In genomic region chr17:87468616-87469015, GRCm38 (mm10) we compare ENCODE assay signal across 28 mouse cellular contexts. TPM values are rescaled to one million over a fixed set of nuclear protein-coding genes. Genes with fewer than 3 reads are reported as not detected.
DNase-seq lines count a peak whose midpoint lies in the region; ATAC-seq and TF ChIP-seq lines count a peak whose summit lies in the region.
"Had no signal": no experiment of that assay in that cellular context is flagged by ENCODE, and none has a peak within 500 bp of the region (broad histone marks: within the 10 kb centered on the region; RNA-seq: fewer than 3 reads in every experiment).

No protein-coding gene starts in this region.

- peaks cover 9% of the 10 kb centered on the region for H3K4me1 ChIP-seq in forebrain, postnatal 0 days (ENCODE audit: insufficient read depth)
- H3K4me1 ChIP-seq in forebrain, embryonic 10.5 days, result peaks cover 10% of the 10 kb centered on the region
- peaks cover 4% of the 10 kb centered on the region; the same call in 1 of the 2 replicates for H3K4me1 ChIP-seq in midbrain, embryonic 11.5 days (ENCODE audit: control insufficient read depth, insufficient read depth, low read length)
- peaks cover 7% of the 10 kb centered on the region for H3K4me1 ChIP-seq in midbrain, embryonic 13.5 days (replicated peaks)

- H3K9me3 ChIP-seq in forebrain, postnatal 0 days (ENCODE audit: low read length), result no peaks in the 10 kb centered on the region
- no peaks in the 10 kb centered on the region for H3K9me3 ChIP-seq in forebrain, embryonic 10.5 days
- no peaks in the 10 kb centered on the region for H3K9me3 ChIP-seq in midbrain, embryonic 11.5 days (ENCODE audit: control insufficient read depth, low read length)
- H3K9me3 ChIP-seq in midbrain, embryonic 13.5 days, result no peaks in the 10 kb centered on the region
- H3K9me3 ChIP-seq: forebrain, embryonic 12.5 days; heart, embryonic 15.5 days; hindbrain, embryonic 15.5 days had no signal

- ATAC-seq in forebrain, postnatal 0 days, result no peak
- ATAC-seq in midbrain, embryonic 11.5 days (ENCODE audit: low FRiP score), result no peak
- no peak for ATAC-seq in midbrain, embryonic 13.5 days
- ATAC-seq: activated CD4-positive, CD25-positive, alpha-beta regulatory T cell, adult 4 months; forebrain, embryonic 16.5 days; Patski had no signal

- H3K27ac ChIP-seq in forebrain, postnatal 0 days (ENCODE audit: low read depth, low read length), result no peak overlapping the region
- no peak overlapping the region for H3K27ac ChIP-seq in forebrain, embryonic 10.5 days
- H3K27ac ChIP-seq in midbrain, embryonic 11.5 days (ENCODE audit: low read depth, low read length), result no peak overlapping the region
- H3K27ac ChIP-seq in midbrain, embryonic 13.5 days, result no peak overlapping the region
- H3K27ac ChIP-seq: forebrain, embryonic 12.5 days; heart, embryonic 15.5 days; hindbrain, embryonic 15.5 days had no signal

- peak; percentile 12 for DNase-seq in forebrain, postnatal 0 days
- no peak for DNase-seq in forebrain, embryonic 10.5 days (ENCODE audit: extremely low spot score, low spot score)
- peak; percentile 38 for DNase-seq in layer of hippocampus, adult 9-11 months
- no peak for DNase-seq in layer of hippocampus, adult 8-10 months (ENCODE audit: low spot score in 2 of 2)
- peak; percentile 53 for DNase-seq in midbrain, embryonic 11.5 days (ENCODE audit: low spot score, missing footprints)
- peak; percentile 74 for DNase-seq in brain, adult 2 months (ENCODE audit: low read depth, low spot score)
- DNase-seq in gastrocnemius, postnatal 25 days, result no peak
- DNase-seq: adrenal gland, postnatal 14 days; cerebellum, adult 18-20 months; cerebellum, adult 9-11 months; cerebellum, postnatal 36 days; heart, adult 18-20 months; heart, postnatal 14 days had no signal

- H3K9ac ChIP-seq in forebrain, postnatal 0 days, result no peak overlapping the region
- no peak overlapping the region for H3K9ac ChIP-seq in midbrain, embryonic 11.5 days (ENCODE audit: low read length)
- no peak overlapping the region for H3K9ac ChIP-seq in midbrain, embryonic 13.5 days (replicated peaks)
- H3K9ac ChIP-seq: forebrain, embryonic 12.5 days; heart, embryonic 15.5 days; hindbrain, embryonic 15.5 days had no signal

- no peak for TF ChIP-seq CTCF in forebrain, postnatal 0 days (IDR thresholded peaks at IDR 0.05; ENCODE audit: low read depth)

- H3K36me3 ChIP-seq in forebrain, postnatal 0 days (ENCODE audit: insufficient read depth), result no peaks in the 10 kb centered on the region
- H3K36me3 ChIP-seq in forebrain, embryonic 10.5 days (replicated peaks), result no peaks in the 10 kb centered on the region
- no peaks in the 10 kb centered on the region for H3K36me3 ChIP-seq in midbrain, embryonic 11.5 days (ENCODE audit: control insufficient read depth, insufficient read depth, low read length)
- no peaks in the 10 kb centered on the region for H3K36me3 ChIP-seq in midbrain, embryonic 13.5 days
- H3K36me3 ChIP-seq: forebrain, embryonic 12.5 days; heart, embryonic 15.5 days; hindbrain, embryonic 15.5 days had no signal

- 67% methylated on average over 5 of the region's 5 CpGs for WGBS in forebrain, postnatal 0 days
- WGBS in forebrain, embryonic 10.5 days, result 80% methylated on average over 5 of the region's 5 CpGs
- WGBS in midbrain, embryonic 11.5 days, result 87% methylated on average over 5 of the region's 5 CpGs
- 81% methylated on average over 5 of the region's 5 CpGs for WGBS in midbrain, embryonic 13.5 days

- no peak overlapping the region for H3K4me2 ChIP-seq in forebrain, postnatal 0 days (ENCODE audit: low read depth)
- H3K4me2 ChIP-seq in midbrain, embryonic 11.5 days, result no peak overlapping the region
- H3K4me2 ChIP-seq in midbrain, embryonic 13.5 days (replicated peaks), result no peak overlapping the region
- H3K4me2 ChIP-seq: forebrain, embryonic 12.5 days; heart, embryonic 11.5 days; heart, embryonic 15.5 days; hindbrain, embryonic 15.5 days had no signal

- H3K27me3 ChIP-seq in forebrain, postnatal 0 days (ENCODE audit: insufficient read depth, low read length), result no peaks in the 10 kb centered on the region
- peaks cover 18% of the 10 kb centered on the region for H3K27me3 ChIP-seq in forebrain, embryonic 10.5 days (ENCODE audit: poor library complexity, severe bottlenecking)
- peaks cover 6% of the 10 kb centered on the region; the same call in 1 of the 2 replicates for H3K27me3 ChIP-seq in midbrain, embryonic 11.5 days (ENCODE audit: control insufficient read depth, insufficient read depth, low read length)
- H3K27me3 ChIP-seq in midbrain, embryonic 13.5 days, result no peaks in the 10 kb centered on the region
- H3K27me3 ChIP-seq: forebrain, embryonic 12.5 days; heart, embryonic 15.5 days; hindbrain, embryonic 15.5 days; Patski had no signal

- no peak overlapping the region for H3K4me3 ChIP-seq in forebrain, postnatal 0 days (ENCODE audit: low read depth, low read length)
- no peak overlapping the region for H3K4me3 ChIP-seq in forebrain, embryonic 10.5 days
- no peak overlapping the region for H3K4me3 ChIP-seq in midbrain, embryonic 11.5 days (ENCODE audit: low read depth, low read length)
- H3K4me3 ChIP-seq in midbrain, embryonic 13.5 days (replicated peaks), result no peak overlapping the region
- H3K4me3 ChIP-seq: forebrain, embryonic 12.5 days; heart, embryonic 15.5 days; hindbrain, embryonic 15.5 days had no signal

RNA-seq across cellular contexts. Expression of gene Calm2, which starts 21.9 kb away (rescaled TPM):
- 1,563 and 1,794 TPM in 2 replicates for total RNA-seq in forebrain, postnatal 0 days (2014; rRNA removed)
- polyA plus RNA-seq in forebrain, postnatal 0 days (2015; fragmentation: Nextera tagmentation; extraction: Ambion mirVana), result 3,264 and 3,401 TPM in 2 replicates
- 1,161 and 1,233 TPM in 2 replicates for polyA plus RNA-seq in forebrain, embryonic 10.5 days (2016; fragmentation: Nextera tagmentation; extraction: Ambion mirVana)
- total RNA-seq in layer of hippocampus, adult 8-10 months (2022), result 1,000 to 10,000 TPM; 1,941 to 2,151 (median 2,040) TPM
- polyA plus RNA-seq in midbrain, embryonic 11.5 days (2014; fragmentation: Nextera tagmentation; extraction: Ambion mirVana), result 1,326 and 1,445 TPM in 2 replicates
- polyA plus RNA-seq in midbrain, embryonic 13.5 days (2015; fragmentation: Nextera tagmentation; extraction: Ambion mirVana), result 1,571 and 1,689 TPM in 2 replicates
- total RNA-seq in gastrocnemius, postnatal 25 days (2021), result 100 to 1,000 TPM; 161 to 162 TPM

RNA-seq across cellular contexts. Expression of gene Stpg4, which starts 41.1 kb away (rescaled TPM):
- total RNA-seq in forebrain, postnatal 0 days (2014; rRNA removed), result not detected in 2 replicates
- polyA plus RNA-seq in forebrain, postnatal 0 days (2015; fragmentation: Nextera tagmentation; extraction: Ambion mirVana), result not detected in 2 replicates
- not detected in 2 replicates for polyA plus RNA-seq in forebrain, embryonic 10.5 days (2016; fragmentation: Nextera tagmentation; extraction: Ambion mirVana)
- total RNA-seq in layer of hippocampus, adult 8-10 months (2022), result not detected
- not detected in 2 replicates for polyA plus RNA-seq in midbrain, embryonic 11.5 days (2014; fragmentation: Nextera tagmentation; extraction: Ambion mirVana)
- polyA plus RNA-seq in midbrain, embryonic 13.5 days (2015; fragmentation: Nextera tagmentation; extraction: Ambion mirVana), result 0.37 TPM in 1 of 2 replicates, not detected in the other
- total RNA-seq in gastrocnemius, postnatal 25 days (2021), result not detected
- total RNA-seq: adrenal gland, adult 18-20 months; adrenal gland, postnatal 14 days; gastrocnemius, adult 8-10 months; gastrocnemius, postnatal 4 days; heart, adult 18-20 months; heart, postnatal 14 days; MEL had no signal
- polyA plus RNA-seq: activated CD4-positive, CD25-positive, alpha-beta regulatory T cell, adult 4 months; C2C12; embryonic facial prominence, embryonic 11.5 days; forebrain, embryonic 12.5 days; forebrain, embryonic 16.5 days; heart, embryonic 11.5 days; heart, embryonic 15.5 days; hindbrain, embryonic 11.5 days; hindbrain, embryonic 15.5 days; Patski had no signal

Comparison
In these comparisons a context has a peak if more than half of its experiments do, and no peak if none do; other contexts are left out.
1. DNase-seq: peak in forebrain, postnatal 0 days (single experiment), layer of hippocampus, adult 9-11 months (single experiment), midbrain, embryonic 11.5 days (single experiment) and brain, adult 2 months (single experiment); none in forebrain, embryonic 10.5 days (single experiment), layer of hippocampus, adult 8-10 months (0 of 2) and gastrocnemius, postnatal 25 days (single experiment).